Mouse (Mus musculus) liver (tissue): ENCODE results near the gene Commd7.

Experiments
- DNase-seq: peaks from one replicate; pipeline ENCODE4 v3.0.0-alpha.2; 2020; ENCODE audit warnings: mixed read lengths

The Commd7 gene

DNA sequence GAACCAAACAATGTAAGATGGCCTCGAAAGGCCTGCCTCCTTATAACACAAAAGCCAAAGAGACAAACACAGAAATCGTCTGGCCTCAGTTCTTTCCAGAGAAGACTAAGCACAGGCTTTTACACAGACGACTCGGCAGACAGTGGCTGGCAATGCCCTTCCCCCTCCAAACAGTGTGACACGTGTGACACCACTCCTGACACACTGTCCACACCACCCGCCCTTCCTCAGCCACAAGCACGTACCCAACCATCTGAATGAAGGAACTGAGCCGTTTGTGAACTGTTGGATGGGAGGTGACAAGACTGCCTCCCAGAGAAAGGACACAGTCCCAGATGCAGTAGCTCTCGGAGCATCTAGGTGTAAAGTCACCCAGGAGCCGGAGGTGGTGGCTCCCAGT lies 13.7 kb downstream of the Commd7 start:
- no peak for DNase-seq

DNA sequence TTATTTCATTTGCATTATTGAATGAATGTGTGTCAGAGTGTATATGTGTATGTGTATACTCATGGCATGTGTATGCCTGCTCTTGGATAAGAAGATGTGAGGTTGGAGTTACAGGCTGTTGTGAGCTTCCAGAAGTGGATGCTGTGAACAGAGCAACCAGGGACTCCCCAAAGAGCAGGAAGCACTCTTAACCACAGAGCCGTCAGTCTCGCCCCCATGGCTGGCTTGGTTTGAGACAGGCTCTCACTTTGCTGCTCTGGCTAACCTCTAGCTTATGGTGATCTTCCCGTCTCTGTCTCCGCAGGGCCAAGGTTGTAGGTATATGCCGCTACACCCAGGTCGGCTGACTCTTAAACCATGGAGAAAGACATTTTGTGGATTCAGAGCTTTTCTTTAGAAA lies 14.1 kb downstream of the Commd7 start:
- DNase-seq, result no peak

DNA sequence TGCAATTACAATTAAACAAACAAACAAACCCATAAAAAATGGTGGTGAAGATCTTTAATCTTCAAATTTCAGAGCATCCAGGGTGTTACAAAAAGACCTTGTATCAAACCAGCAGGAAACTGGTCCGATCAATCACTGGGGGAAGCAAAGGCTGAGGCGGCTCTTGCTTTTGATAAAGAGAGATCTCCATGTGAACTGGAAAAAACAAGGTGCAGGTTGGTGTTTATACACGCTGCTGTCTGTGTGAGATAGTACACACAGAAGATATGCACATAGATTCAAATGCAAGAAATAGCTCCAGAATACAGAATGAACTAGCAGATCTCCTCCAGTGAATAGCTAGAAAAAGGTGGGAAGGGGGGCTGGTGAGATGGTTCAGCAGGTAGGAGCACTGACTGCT lies 15.7 kb downstream of the Commd7 start:
- DNase-seq, result no peak

DNA sequence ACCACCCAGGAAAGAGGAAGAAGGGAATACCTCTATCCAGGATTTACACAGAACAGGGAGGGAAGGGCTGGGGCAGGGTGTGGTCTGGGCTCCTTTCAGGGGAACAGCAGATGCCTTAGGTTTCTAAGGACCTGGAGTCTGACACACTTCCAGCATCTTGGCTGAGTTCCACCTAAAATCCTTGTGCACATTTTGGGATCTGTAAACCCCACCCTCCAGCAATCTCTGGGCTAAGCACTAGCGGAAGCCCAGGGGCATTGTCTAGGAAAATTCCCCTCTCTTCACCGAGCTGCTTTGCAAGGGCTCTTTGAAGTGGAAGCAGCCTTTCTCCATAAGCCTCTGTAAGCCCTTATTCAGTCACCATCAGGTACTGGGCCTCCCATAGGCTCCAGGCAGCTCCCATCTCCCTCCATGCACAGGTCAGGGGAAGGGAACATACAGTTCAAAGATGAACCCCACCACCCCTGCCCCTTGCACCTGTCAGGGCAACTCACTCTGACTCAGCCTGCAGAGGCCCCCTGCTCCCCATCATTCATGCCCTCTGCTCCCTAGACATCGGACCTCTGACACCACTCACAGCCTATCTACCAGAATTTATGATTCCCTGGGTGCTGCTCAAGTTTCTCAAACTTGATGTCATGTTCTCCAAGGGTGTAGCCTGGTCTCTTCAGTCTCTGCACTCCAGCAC lies 19.8 kb downstream of the Commd7 start:
- DNase-seq, result no peak

DNA sequence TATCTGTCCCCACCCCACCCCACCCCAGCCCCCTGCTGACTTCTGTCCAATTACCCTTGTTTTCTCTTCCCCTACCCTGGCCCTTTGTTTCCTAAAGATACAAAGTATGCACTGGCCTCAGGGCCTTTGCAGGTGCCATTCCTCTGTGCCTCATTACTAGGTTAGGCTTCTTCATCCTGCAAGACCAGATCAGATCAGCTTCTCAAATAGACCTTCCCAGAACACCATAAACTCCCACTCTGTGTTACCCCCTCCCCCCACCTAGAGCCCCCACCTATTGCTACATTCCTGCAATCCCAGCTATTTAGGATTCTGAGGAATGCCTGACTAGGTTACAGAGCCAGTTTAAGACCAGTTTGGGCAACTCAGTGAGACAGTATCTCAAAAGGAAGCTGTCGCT lies 20.8 kb downstream of the Commd7 start:
- DNase-seq, result no peak

DNA sequence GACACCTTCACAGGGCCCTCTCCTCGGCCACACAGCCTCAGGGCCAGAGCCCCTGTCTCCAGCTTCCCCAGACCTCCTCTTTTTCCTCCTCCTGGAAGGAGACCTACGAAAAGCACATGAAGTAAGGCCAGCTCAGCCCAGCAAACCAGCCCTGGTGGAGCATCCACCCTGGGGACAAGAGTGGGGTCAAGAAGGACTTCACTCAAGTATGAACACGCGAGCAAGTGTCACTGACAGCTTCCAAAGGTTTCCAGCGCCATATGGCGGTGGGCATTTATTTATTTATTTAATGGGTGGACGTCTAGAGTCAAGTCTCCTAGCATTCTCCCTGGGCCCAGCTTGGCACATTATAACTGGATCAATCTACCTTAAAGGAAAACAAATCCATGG lies 21.3 kb downstream of the Commd7 start:
- no peak for DNase-seq

DNA sequence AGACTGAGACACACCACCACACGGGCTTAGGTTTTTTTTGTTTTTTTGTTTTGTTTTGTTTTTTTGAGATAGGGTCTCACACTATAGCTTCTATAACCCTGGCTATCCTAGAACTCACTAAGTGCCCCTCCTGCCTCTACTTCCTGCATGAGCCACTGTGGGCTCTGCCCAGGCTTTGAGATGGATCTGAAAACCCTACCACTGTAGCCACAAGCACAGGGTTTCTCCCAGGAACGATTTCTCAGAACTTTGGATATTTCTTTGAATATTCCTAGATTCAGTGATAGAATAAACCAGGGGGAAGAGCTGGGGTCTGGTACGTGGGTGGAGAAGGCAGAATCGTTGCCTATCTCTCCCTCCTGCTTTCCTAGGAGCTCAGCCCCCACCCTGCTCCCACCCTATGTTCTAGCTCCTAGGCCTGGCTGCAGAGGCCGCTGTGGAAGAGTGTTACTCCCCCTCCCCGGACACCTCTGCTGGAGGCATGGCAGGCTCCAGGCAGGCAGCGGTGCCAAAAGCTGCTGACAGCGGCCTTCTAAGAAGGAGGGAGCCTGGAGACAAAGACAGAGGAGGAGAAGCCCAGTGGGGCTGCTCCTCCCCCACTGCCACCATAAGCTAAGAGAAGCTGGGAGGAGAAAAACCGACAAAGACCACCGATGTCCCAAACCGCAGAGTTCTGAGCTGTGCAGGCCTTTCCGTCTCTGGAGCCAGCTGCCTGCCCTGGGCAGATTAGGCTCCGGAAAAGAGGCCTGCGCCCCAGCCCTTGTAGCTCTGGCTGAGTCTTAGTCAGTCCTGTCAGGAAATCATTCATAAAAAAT lies 21.9 kb downstream of the Commd7 start:
- peak; percentile 75 for DNase-seq

DNA sequence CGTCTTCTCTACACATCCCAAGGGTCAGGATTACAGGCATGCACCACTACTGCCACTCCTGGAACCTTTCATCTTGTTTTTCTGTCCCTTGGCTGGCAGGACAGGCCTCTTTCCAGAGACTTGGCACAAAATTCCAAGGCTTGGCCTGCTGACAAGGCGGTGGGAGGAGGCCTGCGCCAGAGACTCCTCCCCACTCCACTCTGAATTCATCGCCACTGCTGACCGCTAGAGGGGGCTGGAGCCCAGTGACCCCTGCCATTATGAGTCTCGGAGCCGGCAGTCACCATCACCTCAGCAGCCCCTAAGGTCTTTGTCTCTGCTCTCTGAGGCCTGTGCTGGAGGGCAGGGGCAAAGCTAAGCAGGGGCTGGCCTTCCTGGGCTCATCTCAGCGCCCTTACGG lies 23.0 kb downstream of the Commd7 start:
- DNase-seq, result peak; percentile 87

DNA sequence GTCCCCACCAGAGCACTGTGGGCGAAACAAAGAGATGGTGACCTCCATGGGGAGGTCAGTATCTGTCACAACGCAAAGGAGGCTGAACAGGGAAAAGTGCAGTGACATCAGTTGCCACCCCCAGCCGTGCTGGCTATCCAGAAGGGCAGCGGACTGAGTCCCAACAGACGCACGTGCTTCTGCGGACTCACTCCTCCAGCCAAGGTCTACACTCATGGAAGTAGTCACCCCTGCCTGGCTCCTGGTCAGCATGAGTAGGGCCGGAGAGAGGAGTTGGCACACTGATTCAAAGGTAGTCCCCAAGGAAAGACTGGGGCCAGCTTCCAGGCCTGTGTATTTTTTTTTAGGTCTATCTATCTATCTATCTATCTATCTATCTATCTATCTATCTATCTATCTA lies 23.5 kb downstream of the Commd7 start:
- no peak for DNase-seq

DNA sequence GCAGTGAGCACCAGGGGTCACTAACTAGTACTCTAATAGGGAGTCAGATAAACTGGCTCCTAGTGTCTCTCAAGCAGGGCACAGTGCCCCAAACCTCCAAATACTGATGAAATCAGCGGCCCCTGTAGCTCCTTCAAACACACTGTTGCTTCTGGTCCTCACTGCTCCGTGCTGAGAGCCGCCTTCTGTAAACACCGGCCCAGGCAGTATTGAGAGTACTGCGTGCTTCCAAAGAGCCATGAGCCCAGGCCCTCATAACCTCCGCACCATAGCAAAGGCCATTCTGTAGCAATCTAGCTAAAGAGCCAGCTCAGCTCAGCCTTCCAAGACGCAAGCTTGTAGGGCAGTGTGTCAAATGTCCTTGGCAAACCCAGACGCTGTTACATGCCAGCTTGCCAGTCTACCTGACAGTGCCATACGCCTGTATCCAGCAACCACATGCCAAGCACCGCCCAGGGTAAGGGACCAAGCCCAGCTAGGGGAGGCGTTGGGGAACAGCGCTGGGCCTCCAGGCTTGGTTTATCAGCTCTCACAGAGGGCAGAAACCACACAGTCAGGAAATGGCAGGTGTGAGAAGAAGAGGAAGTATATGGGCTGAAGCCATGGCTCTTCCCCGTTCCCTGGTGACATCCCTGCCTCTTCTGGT lies 24.6 kb downstream of the Commd7 start:
- DNase-seq, result peak; percentile 90

DNA sequence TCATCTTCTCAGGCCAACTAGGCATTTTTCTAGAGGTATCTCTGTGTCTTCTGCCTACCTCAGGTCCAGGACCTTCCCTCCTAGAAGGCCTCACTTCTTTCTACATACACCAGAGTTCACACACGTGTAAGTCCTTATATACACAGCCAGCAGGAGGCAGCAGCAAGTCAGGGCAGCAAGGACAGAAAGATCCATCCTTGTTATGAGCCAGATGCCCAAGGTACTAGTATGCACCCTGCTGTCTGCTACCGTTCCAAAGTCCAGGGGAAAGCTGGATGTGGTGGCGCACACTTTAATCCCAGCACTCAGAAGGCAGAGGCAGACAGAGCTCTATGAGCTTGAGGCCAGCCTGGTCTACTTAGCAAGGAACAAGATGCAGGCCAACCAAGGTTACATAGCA lies 26.2 kb downstream of the Commd7 start:
- peak; percentile 52 for DNase-seq

DNA sequence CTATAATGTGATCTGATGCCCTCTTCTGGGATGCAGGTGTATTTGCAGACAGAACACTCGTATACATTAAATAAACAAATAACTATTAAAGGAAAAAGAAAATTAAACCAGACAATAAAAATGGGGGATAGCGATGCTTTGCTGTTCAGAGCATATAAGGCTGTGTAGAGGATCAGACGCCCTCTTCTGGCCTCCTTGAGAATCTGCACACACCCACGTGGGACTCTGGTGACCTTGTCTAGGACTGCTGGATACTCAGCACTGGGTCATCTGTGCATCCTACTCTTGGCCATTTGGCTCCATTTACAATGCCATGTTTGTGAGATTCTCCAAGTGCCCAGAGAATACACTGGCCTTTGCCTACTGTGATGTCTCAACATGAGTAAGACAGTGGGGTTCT lies 28.9 kb downstream of the Commd7 start:
- DNase-seq, result peak; percentile 43

DNA sequence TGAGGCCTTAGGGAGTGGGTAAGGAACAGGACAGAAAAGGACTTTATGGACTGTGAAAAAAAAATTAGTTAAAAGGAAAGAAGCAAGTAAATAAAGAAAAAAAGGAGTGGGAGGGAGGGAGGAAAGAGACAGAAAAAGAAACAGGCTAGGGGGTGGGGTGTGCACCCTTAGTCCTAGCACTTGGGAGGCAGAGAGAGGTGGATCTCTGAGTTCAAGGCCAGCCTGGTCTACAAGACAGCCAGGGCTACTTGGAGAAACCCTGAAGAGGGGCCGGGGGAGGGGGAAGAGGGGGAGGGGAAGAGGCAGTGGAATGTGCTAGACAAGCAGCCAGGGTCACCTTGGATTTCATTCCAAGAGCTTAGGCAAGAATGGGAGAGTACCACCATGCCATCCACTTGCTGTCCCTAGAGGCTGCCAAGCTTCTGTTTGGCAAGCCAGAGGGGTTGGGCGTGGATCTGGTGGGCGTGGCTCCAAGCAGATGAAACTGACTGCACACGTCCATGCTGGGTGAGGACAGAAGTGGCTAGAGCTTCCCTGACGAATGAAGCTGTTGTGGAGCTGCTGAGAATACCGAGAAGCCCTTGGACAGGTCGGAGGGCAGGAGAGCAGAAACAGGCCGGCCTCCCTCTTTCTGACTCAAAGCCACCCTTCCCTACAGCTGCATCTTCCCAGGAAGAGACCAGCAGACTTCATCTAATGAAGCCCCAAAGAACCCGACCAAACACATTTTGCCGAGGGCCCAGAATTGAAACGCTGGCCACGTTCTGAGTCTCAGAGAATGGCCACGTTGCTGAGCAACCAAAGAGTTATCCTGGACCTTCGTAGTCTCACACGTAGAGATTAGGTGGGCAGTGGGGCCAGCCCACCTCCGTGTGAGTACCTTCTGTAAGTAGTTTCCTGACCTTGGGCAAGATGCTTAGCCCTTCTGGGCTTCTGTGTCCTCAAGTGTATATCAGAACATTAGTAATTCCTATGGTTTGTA lies 31.6 kb downstream of the Commd7 start:
- DNase-seq, result peak; percentile 87

DNA sequence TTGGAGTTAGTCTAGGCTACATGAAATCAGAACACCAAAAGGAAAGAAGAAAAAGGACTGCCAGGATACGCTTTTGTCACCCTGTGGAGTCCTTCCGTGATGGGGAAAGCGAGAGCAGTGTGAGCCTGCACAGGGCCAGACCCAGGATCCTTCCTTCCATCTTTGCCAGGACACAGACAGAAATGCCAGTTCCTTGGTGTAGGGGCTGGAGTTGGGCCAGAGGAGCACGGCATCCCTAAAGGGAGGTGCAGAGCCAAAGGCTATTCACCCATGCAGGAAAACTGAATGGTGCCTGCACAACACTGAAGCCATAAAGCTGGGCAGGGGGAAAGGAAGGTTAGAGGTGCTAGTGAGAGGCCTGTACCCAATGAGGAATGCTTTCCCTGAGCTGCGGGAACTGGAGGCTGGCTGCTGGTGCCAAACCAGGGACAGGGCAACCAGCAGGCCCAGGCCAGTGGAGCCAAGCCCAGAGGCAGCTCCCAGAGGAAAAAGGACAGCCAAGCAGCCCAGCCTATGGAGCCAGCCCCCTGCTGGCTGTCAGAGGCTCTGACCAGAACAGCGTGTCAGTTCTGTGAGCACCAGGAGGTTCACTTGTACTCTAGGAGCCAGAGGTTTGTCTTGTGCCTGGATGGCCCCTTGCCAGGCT lies 32.4 kb downstream of the Commd7 start:
- DNase-seq, result peak; percentile 40

DNA sequence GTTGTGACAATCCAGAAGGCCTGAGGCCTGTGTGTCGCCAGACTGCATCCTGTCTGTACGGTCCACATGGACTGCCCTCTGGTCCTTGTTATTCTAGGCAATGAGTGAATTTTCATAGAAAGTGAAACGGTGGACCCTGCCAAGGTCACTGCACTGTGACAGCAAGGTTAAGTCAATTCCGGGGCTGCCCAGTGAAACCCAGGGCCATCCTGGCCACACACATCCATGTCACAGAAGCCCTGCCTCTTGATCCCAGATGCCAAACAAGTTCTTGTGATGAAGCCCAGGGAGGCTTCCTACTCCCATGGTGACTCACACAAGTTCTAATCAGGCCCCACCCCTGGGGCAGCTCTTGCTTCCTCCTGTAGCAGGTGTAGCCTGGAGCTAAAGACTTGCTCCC lies 35.0 kb downstream of the Commd7 start:
- no peak for DNase-seq

DNA sequence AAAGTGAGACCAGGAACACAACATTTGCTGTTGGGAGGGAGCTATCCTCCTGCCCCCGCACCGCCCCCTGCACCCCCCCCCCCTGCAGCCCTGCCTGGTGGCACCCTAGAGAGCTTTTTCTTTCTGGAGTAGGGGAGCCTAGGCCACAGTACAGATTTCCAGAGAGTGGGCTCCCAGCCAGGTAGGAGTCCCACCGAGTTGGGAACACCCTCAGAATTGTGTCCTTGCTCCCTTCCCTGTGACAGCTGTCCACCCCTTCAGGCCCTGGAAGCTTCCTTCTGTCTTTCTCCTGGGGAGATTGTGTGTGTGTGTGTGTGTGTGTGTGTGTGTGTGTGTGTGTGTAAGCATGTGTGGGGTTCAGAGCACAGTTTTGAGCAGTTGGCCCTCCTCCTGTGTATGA lies 35.6 kb downstream of the Commd7 start:
- DNase-seq, result no peak

DNA sequence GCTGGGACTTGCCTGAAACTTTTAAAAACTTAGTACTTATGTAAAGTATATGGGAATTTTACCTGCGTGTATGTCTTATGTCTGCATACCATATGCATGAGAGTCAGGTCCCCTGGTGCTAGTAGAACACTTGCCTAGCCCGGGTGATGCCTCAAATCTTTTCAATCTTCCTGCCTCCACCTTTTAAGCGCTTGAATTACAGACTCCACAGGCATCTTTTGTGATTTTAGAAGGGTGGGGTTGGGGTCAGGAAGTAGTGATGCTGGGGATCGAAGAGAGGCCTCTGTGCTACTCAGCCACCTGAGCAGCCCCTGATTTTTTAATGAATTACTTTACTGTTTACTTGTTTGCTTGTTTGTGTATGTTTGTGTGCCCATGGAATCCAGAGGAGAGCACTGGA lies 37.6 kb downstream of the Commd7 start:
- no peak for DNase-seq

DNA sequence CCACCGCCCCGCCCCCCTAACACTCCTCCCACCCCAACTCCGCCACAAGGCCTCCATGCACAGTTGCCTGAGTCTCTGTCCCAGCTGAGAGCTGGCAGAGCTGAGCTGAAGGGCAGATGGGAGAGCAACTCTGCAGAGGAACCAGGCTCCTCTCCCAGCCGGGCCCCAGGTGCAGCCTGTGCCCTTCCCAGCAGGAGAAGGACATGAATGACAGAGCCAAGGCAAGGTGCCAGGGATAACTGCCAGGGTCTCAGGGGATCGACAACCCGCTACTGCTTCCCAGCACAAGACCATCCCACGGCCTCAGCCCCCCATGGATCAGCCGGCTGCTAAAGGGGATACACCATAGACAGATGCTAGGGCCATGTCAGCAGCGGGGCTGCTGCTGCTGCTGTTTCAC lies 39.4 kb downstream of the Commd7 start:
- no peak for DNase-seq

DNA sequence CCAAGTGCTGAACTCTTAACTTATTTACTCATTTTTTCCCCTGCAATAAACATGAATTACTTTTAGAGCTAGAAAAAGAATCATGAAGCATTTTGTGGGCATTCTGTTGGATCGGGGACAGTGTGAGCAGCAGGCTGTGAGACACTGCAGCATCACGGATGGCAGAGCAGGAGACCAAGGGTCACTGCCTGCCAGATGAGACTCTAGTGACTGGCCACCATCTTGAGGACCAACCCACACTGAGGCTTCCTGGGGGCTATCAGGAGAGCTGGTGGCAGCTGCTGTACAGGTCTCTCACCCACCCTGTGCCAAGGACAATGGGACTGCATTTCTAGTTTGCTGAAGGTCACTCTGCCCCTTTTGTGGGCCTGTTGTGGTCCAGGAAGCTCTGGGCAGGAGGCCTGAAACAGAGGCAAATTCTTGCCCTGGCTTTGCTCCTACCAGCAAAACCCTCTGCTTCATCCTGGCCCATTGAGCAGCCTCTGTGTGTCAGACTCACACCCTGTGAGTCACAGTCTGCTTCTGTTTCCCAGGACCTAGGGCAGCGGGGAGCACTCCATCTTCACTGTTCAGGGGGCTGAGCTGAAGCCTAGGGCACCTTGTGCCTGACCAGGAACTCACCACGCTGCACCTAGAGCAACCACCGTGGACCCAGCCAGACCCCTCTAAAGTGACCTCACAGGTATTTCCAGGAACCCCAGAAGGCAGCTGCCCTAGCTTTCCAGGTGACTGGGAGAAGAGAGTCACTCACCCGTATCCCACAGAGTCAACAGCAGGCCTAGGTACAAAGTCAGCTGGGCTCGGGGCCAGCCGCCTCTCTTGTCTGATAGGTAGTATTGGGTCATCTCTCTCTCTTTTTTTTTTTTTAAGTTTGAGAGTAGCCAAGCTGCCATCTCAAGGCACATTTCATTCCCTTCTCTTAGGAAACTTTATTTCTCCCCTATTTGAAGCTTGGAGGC lies 40.2 kb downstream of the Commd7 start:
- DNase-seq, result peak; percentile 46

DNA sequence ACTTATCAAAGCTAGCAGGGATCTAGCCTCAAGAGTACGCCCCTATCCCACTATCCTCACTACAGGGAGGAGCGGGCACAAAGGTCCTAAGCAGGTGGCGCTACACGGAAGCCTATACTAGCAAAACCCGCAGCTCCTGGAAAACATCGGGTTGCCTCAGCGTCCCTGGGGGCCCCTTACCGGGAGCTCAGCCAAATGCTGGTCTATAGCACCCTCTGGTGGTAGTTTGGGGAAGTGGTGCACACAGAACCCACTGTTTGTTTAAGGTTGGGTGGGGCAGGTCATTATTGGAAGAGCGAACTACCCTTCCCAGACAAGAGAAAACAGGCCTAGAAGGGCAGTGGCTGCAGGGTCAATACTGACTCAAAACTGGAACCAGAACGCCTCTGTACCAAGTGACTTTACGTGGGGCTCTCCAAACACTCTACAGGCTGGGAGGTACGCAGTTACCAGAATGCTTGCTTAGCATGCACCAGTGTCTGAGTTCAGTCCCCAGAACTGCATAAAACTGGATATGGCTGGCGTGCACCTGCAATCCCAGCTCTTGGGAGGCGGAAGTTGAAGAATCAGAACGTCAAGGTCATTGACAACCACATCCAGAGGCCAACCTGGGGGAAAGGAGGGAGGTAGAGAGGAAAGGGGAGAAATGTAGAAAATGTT lies 45.9 kb downstream of the Commd7 start:
- peak; percentile 91 for DNase-seq

DNA sequence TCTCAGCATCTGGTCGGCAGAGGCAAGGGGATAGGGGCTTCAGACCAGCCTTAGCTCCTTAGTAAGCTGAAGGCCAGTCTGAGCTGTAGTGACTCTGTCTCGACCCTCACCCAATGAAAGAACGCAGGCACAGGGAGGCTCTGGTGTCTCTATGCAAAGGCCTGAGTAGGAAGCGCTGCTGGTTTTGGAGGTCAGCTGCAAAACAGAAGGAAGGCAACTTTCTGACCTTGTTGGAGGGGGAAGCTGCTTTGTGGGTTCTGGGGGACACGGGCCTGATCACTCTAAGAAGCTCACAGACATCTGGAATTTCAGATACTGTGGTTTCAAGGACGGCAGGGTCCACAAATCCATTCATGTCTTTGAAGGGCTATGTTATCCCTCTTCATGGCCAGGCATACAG lies 46.6 kb downstream of the Commd7 start:
- DNase-seq, result no peak
